Mouse (Mus musculus) intestine, embryonic 15.5 days (tissue): ENCODE results near the gene Usp46. TPM values are rescaled to one million over a fixed set of nuclear protein-coding genes. Genes with fewer than 3 reads are reported as not detected.

ENCODE experiments used
- ATAC-seq: fragments of 200-750 bp; cut with Nextera tagmentation; 2 replicates; pipeline ENCODE4 v1.8.0; 2017; ENCODE audit warnings: moderate TSS enrichment, moderate library complexity
- H3K27ac ChIP-seq: fragments of 300-500 bp; sonication (generic); 2 replicates; pipeline ENCODE4 v1.5.1; 2015; ENCODE audit warnings: mild to moderate bottlenecking, inconsistent platforms
- H3K27me3 ChIP-seq: fragments of 300-500 bp; sonication (generic); replicated peaks from 2 replicates; pipeline ENCODE4 v1.6.1; 2015; ENCODE audit warnings: inconsistent platforms
- H3K36me3 ChIP-seq: fragments of 300-500 bp; sonication (generic); 2 replicates; pipeline ENCODE4 v1.6.1; 2015; ENCODE audit warnings: inconsistent platforms
- H3K4me1 ChIP-seq: fragments of 300-500 bp; sonication (generic); replicated peaks from 2 replicates; pipeline ENCODE4 v1.6.1; 2015; ENCODE audit warnings: inconsistent platforms
- H3K4me2 ChIP-seq: fragments of 300-500 bp; sonication (generic); replicated peaks from 2 replicates; pipeline ENCODE4 v1.6.1; 2015; ENCODE audit warnings: mild to moderate bottlenecking, inconsistent platforms
- H3K4me3 ChIP-seq: fragments of 300-500 bp; sonication (generic); replicated peaks from 2 replicates; pipeline ENCODE4 v1.5.1; 2015; ENCODE audit warnings: inconsistent platforms
- H3K9ac ChIP-seq: fragments of 300-500 bp; sonication (generic); 2 replicates; pipeline ENCODE4 v1.6.1; 2015; ENCODE audit warnings: inconsistent platforms
- H3K9me3 ChIP-seq: fragments of 300-500 bp; sonication (generic); 2 replicates; pipeline ENCODE4 v1.6.1; 2016; ENCODE audit warnings: inconsistent platforms
- WGBS: fragments of 180-500 bp; shearing (Covaris S2); methylation state at CpG from one replicate; pipeline ENCODE4 v1.1.7; 2015; 5-methylcytosine and 5-hydroxymethylcytosine counted together
- polyA plus RNA-seq: library from polyadenylated mRNA; unstranded; fragments of >200 nt; fragmentation: Nextera tagmentation; extraction: Ambion mirVana; gene quantifications from 2 replicates; pipeline ENCODE4 v1.2.1, GENCODE M21; 2015

The Usp46 gene
- polyA plus RNA-seq, 1 experiment from 2014 or later: 22.9 TPM

GRCm38 (mm10) chr5:74044591-74044990 is 23.6 kb downstream of the Usp46 start:
- Histone ChIP-seq H3K27me3 (no peaks in the 10 kb centered on the region), H3K27ac (no peak overlapping the region), H3K4me2 (no peak overlapping the region), H3K4me1 (peaks cover 2% of the 10 kb centered on the region), H3K9ac (no peak overlapping the region), H3K4me3 (no peak overlapping the region), H3K9me3 (no peaks in the 10 kb centered on the region), H3K36me3 (no peaks in the 10 kb centered on the region)
- 74% methylated on average over 7 of the region's 7 CpGs for WGBS
- no peak for ATAC-seq

DNA sequence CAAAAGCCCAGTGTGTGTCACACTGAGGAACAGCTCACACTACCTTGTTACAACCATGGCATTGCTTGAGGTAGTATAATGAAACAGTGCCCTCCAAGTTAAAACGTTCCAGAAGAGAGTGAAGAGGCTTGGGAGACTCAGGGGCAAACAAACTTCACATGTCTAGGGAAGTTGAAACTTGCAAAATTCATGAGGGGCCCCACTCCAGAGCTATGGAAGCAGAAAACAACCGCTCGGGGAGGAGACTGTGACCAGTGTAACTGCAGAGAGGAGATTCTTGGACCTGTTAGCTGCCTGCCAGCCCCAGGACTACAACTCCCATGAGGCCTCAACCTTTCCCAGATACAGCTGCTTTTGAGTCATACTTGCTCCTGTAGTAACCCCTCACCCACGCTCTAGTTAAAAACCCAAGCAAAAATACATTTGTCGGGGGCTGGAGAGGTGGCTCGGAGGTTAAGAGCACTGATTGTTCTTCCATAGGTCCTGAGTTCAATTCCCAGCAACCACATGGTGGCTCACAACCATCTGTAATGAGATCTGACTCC is 25.4 kb downstream of the Usp46 start:
- Histone ChIP-seq H3K4me3 (no peak overlapping the region), H3K9ac (no peak overlapping the region), H3K9me3 (no peaks in the 10 kb centered on the region), H3K27ac (no peak overlapping the region), H3K36me3 (no peaks in the 10 kb centered on the region), H3K4me1 (peaks cover 2% of the 10 kb centered on the region; the same call in 1 of the 2 replicates), H3K27me3 (no peaks in the 10 kb centered on the region), H3K4me2 (no peak overlapping the region)
- 63% methylated on average over 6 of the region's 6 CpGs for WGBS
- ATAC-seq: no peak

DNA sequence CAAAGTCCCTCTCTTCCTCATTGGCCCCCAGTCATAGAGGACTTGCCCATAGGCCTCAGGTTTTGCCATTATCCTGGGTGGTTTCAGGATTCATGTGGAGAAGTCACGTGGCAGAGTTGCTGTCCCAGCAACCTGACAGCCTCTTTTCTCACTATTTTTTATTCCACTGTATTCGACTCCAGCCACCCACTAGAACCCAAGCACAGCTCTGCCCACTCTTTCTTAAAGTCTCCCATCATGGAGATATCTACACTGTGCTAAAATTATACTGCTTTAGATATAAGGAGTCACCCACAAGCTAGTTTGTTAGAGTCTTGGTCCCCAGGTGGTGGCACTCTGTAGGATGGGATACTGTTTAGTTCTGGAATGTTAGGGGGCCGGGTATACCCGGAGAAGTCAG is 27.7 kb downstream of the Usp46 start:
- 90% methylated on average over 4 of the region's 4 CpGs for WGBS
- no peaks in the 10 kb centered on the region for H3K9me3 ChIP-seq
- H3K4me1 ChIP-seq: peaks cover 2% of the 10 kb centered on the region; the same call in 1 of the 2 replicates
- no peak overlapping the region for H3K4me2 ChIP-seq
- no peak overlapping the region for H3K27ac ChIP-seq
- no peaks in the 10 kb centered on the region for H3K27me3 ChIP-seq
- no peak overlapping the region for H3K4me3 ChIP-seq
- no peak overlapping the region for H3K9ac ChIP-seq
- no peak for ATAC-seq
- peaks cover 5% of the 10 kb centered on the region for H3K36me3 ChIP-seq

DNA sequence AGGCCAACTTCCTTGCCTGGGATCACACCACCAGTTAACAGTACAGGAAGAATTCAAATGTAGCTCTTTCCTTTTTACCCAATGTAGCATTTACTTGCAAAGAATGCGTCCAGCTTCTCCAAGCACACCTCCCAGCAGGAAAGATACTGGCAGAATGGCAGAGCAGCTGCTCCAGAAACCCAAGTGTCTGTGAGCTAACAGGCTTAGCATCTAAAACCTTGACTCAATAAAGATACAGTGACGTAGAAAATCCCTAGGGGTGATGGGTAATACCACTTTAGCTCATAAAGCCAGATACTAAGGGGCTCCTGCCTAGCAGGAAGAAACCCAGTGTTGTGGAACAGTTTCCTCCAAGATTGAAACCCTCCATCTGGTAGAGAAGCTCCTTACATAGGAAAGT is 32.8 kb downstream of the Usp46 start:
- Histone ChIP-seq H3K4me3 (no peak overlapping the region), H3K4me1 (peaks cover 5% of the 10 kb centered on the region; the same call in 1 of the 2 replicates), H3K27ac (no peak overlapping the region), H3K36me3 (peaks cover 16% of the 10 kb centered on the region), H3K27me3 (no peaks in the 10 kb centered on the region), H3K9ac (no peak overlapping the region), H3K9me3 (no peaks in the 10 kb centered on the region), H3K4me2 (no peak overlapping the region)
- WGBS: 83% methylated on average over 2 of the region's 2 CpGs
- no peak for ATAC-seq

DNA sequence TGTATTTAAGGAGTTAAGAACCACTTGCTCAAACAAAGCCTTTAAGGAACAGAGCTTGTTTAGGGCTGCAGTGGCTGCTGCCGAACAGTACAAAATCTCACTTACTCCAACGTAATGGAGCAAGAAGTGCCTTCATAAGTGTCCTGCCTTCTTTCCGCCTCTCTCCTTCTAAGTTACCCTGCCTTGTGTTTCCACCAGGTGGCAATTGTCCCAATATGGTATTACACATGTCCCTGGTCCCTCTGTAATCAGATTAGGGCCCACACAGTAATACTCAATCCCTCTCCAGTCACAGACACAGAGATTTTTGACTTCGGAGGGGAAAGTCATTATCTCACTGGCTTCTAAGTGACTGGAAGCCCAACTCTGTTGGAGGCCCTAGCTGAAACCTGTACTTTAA is 34.1 kb downstream of the Usp46 start:
- ATAC-seq: no peak
- WGBS: 86% methylated on average over 4 of the region's 4 CpGs
- Histone ChIP-seq H3K4me2 (no peak overlapping the region), H3K27me3 (no peaks in the 10 kb centered on the region), H3K4me3 (no peak overlapping the region), H3K4me1 (peaks cover 11% of the 10 kb centered on the region), H3K9me3 (no peaks in the 10 kb centered on the region), H3K36me3 (peaks cover 16% of the 10 kb centered on the region), H3K27ac (no peak overlapping the region), H3K9ac (no peak overlapping the region)

DNA sequence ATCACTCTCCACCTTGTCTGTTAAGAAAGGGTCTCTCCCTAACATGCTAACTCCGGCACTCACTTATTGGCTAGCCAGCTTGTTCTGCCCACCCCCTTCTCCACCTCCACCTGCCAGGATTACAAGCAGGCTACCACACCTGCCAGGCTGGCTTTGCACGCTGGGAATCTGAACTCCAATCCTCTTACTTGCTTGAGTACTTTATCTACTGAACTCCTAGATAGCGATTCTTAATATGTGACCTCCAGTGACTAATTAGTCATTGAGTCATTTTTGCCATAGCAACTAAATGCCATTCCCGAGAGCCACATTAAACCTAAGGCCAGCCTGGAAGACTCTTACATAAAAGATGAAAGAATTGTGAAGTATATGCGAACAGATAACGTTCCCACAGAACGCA is 38.4 kb downstream of the Usp46 start:
- H3K9ac ChIP-seq: no peak overlapping the region
- H3K4me1 ChIP-seq: peaks cover 11% of the 10 kb centered on the region
- peak; percentile 92 for ATAC-seq
- peaks cover 9% of the 10 kb centered on the region; the same call in 1 of the 2 replicates for H3K36me3 ChIP-seq
- 47% methylated on average over 7 of the region's 7 CpGs for WGBS
- H3K27ac ChIP-seq: no peak overlapping the region
- H3K4me3 ChIP-seq: no peak overlapping the region
- no peaks in the 10 kb centered on the region for H3K9me3 ChIP-seq
- no peaks in the 10 kb centered on the region for H3K27me3 ChIP-seq
- no peak overlapping the region for H3K4me2 ChIP-seq

- Histone ChIP-seq H3K4me3 (no peak overlapping the region), H3K36me3 (peaks cover 9% of the 10 kb centered on the region; the same call in 1 of the 2 replicates), H3K9me3 (no peaks in the 10 kb centered on the region), H3K27ac (no peak overlapping the region), H3K4me1 (peaks cover 11% of the 10 kb centered on the region), H3K4me2 (no peak overlapping the region), H3K27me3 (no peaks in the 10 kb centered on the region), H3K9ac (no peak overlapping the region)
- ATAC-seq: no peak
- 82% methylated on average over 25 of the region's 25 CpGs for WGBS
Observed at GRCm38 (mm10) chr5:74028691-74029479, 39.3 kb downstream of the Usp46 start.

DNA sequence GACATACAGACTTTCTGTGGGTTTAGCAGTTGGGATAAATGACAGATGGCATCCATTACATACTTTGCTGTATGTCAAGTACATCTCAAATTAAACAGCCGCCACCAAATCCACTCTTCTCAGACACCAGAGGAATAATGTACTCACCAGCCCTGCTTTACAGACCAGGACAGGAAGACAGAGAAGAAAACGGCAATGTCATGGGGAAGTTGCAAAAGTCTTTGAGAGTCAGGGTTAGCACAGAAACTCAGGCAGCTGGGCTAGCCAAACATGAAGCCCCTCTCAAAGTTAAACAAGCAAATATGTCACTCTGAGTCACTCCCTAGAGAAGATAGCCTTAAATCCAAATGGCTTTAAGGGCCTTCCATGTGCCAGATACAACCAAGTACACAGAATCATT is 40.0 kb downstream of the Usp46 start:
- peaks cover 9% of the 10 kb centered on the region; the same call in 1 of the 2 replicates for H3K36me3 ChIP-seq
- H3K27ac ChIP-seq: no peak overlapping the region
- no peaks in the 10 kb centered on the region for H3K27me3 ChIP-seq
- ATAC-seq: no peak
- no peak overlapping the region for H3K9ac ChIP-seq
- 58% methylated on average over 2 of the region's 2 CpGs for WGBS
- no peaks in the 10 kb centered on the region for H3K9me3 ChIP-seq
- no peak overlapping the region for H3K4me3 ChIP-seq
- H3K4me2 ChIP-seq: no peak overlapping the region
- peaks cover 11% of the 10 kb centered on the region for H3K4me1 ChIP-seq

DNA sequence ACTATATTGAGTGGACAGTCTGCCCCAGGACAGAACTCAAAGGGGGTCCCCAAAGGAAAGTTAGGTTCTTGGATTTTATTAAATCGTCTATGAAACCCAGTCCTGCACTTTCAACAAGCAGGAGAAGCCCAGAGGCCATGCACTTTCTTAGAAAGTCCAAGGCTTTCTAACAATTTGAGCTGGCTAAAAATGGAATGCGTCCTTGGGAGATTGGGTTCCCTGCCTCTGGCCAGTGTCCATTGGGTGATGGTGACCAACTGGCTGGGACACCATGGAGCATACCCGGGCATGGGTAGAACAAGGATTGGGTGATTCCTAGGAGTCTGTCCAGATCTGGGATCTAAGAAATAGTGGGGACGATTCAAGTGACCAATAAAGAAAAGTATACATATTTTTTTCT is 47.7 kb downstream of the Usp46 start:
- H3K36me3 ChIP-seq: peaks cover 7% of the 10 kb centered on the region; the same call in 1 of the 2 replicates
- H3K4me1 ChIP-seq: no peaks in the 10 kb centered on the region
- 94% methylated on average over 4 of the region's 4 CpGs for WGBS
- H3K9me3 ChIP-seq: no peaks in the 10 kb centered on the region
- no peak overlapping the region for H3K27ac ChIP-seq
- H3K4me2 ChIP-seq: no peak overlapping the region
- no peak overlapping the region for H3K9ac ChIP-seq
- H3K27me3 ChIP-seq: no peaks in the 10 kb centered on the region
- no peak overlapping the region for H3K4me3 ChIP-seq
- ATAC-seq: no peak

- Histone ChIP-seq H3K27me3 (no peaks in the 10 kb centered on the region), H3K36me3 (peaks cover 7% of the 10 kb centered on the region; the same call in 1 of the 2 replicates), H3K4me3 (no peak overlapping the region), H3K9ac (no peak overlapping the region), H3K4me1 (no peaks in the 10 kb centered on the region), H3K27ac (no peak overlapping the region), H3K9me3 (no peaks in the 10 kb centered on the region), H3K4me2 (no peak overlapping the region)
- WGBS: 80% methylated on average over 8 of the region's 8 CpGs
- no peak for ATAC-seq
Observed at GRCm38 (mm10) chr5:74018870-74019565, 49.2 kb downstream of the Usp46 start.

GRCm38 (mm10) chr5:74017488-74017887 is 50.7 kb downstream of the Usp46 start:
- 67% methylated on average over 5 of the region's 5 CpGs for WGBS
- no peaks in the 10 kb centered on the region for H3K9me3 ChIP-seq
- no peaks in the 10 kb centered on the region for H3K27me3 ChIP-seq
- H3K4me3 ChIP-seq: no peak overlapping the region
- no peak overlapping the region for H3K9ac ChIP-seq
- H3K4me2 ChIP-seq: no peak overlapping the region
- H3K27ac ChIP-seq: no peak overlapping the region
- peak; percentile 47; the same call in 1 of the 2 replicates for ATAC-seq
- H3K4me1 ChIP-seq: no peaks in the 10 kb centered on the region
- peaks cover 7% of the 10 kb centered on the region; the same call in 1 of the 2 replicates for H3K36me3 ChIP-seq

GRCm38 (mm10) chr5:74011629-74012028 is 56.6 kb downstream of the Usp46 start:
- Histone ChIP-seq H3K9ac (no peak overlapping the region), H3K4me3 (no peak overlapping the region), H3K27ac (no peak overlapping the region), H3K9me3 (no peaks in the 10 kb centered on the region), H3K36me3 (peaks cover 3% of the 10 kb centered on the region; the same call in 1 of the 2 replicates), H3K4me2 (no peak overlapping the region), H3K27me3 (no peaks in the 10 kb centered on the region), H3K4me1 (no peaks in the 10 kb centered on the region)
- ATAC-seq: no peak
- WGBS: 71% methylated on average over 10 of the region's 10 CpGs
